Mouse (Mus musculus): ENCODE measurements at regions not wholly inside any gene's neighbourhood (a gene's known extent, or its start where the extent isn't known, plus 50 kb on each side); places are given as distances from the start of the nearest gene placed in this dataset.
"Not testable (repeated sequence)": the region's sequence is repeated elsewhere in the genome, so short reads cannot be mapped to it uniquely, and the experiment has no call there.

- H3K4me3 ChIP-seq: no peak overlapping the region
- H3K9ac ChIP-seq: no peak overlapping the region
- H3K36me3 ChIP-seq: no peaks in the 10 kb centered on the region
- no peak overlapping the region for H3K27ac ChIP-seq
- no peaks in the 10 kb centered on the region for H3K27me3 ChIP-seq
- no peak for ATAC-seq (ENCODE audit: insufficient number of reproducible peaks, low FRiP score, low TSS enrichment, low read depth)
- no peaks in the 10 kb centered on the region for H3K9me3 ChIP-seq
- H3K4me2 ChIP-seq: no peak overlapping the region
- 75% methylated on average over 9 of the region's 9 CpGs for WGBS
- no peaks in the 10 kb centered on the region for H3K4me1 ChIP-seq
Measured at GRCm38 (mm10) chr2:72655864-72656263, 179.9 kb downstream of the Cdca7 start.

- WGBS: 63% methylated on average over 10 of the region's 10 CpGs
- Histone ChIP-seq H3K4me1 (no peaks in the 10 kb centered on the region), H3K9me3 (no peaks in the 10 kb centered on the region), H3K4me3 (no peak overlapping the region), H3K27me3 (no peaks in the 10 kb centered on the region), H3K4me2 (no peak overlapping the region), H3K9ac (no peak overlapping the region), H3K27ac (no peak overlapping the region), H3K36me3 (no peaks in the 10 kb centered on the region)
- ATAC-seq (ENCODE audit: insufficient number of reproducible peaks, low FRiP score, low TSS enrichment, low read depth): no peak
Measured at GRCm38 (mm10) chr2:72657101-72657920, 181.4 kb downstream of the Cdca7 start.

GRCm38 (mm10) chr2:72662396-72662795 lies 186.4 kb downstream of the Cdca7 start:
- H3K9ac ChIP-seq: no peak overlapping the region
- H3K4me2 ChIP-seq: no peak overlapping the region
- WGBS: 81% methylated on average over 7 of the region's 7 CpGs
- ATAC-seq (ENCODE audit: insufficient number of reproducible peaks, low FRiP score, low TSS enrichment, low read depth): no peak
- H3K4me3 ChIP-seq: no peak overlapping the region
- no peaks in the 10 kb centered on the region for H3K27me3 ChIP-seq
- H3K27ac ChIP-seq: no peak overlapping the region
- no peaks in the 10 kb centered on the region for H3K36me3 ChIP-seq
- H3K9me3 ChIP-seq: no peaks in the 10 kb centered on the region
- H3K4me1 ChIP-seq: no peaks in the 10 kb centered on the region

- 0 out of 2 replicates have a peak overlapping the region, but pooled peaks have one; percentile 27 for H3K27ac ChIP-seq
- no peak overlapping the region for H3K4me2 ChIP-seq
- no peaks in the 10 kb centered on the region for H3K9me3 ChIP-seq
- no peaks in the 10 kb centered on the region for H3K27me3 ChIP-seq
- no peak overlapping the region for H3K9ac ChIP-seq
- no peak overlapping the region for H3K4me3 ChIP-seq
- no peak for ATAC-seq (ENCODE audit: insufficient number of reproducible peaks, low FRiP score, low TSS enrichment, low read depth)
- no peaks in the 10 kb centered on the region for H3K4me1 ChIP-seq
- H3K36me3 ChIP-seq: no peaks in the 10 kb centered on the region
- 45% methylated on average over 8 of the region's 8 CpGs for WGBS
Measured at GRCm38 (mm10) chr2:72662979-72663780, 187.2 kb downstream of the Cdca7 start.

- H3K4me1 ChIP-seq; ATAC-seq (ENCODE audit: insufficient number of reproducible peaks, low FRiP score, low TSS enrichment, low read depth); H3K4me3 ChIP-seq; H3K27me3 ChIP-seq; H3K36me3 ChIP-seq; H3K27ac ChIP-seq; H3K4me2 ChIP-seq; H3K9me3 ChIP-seq; H3K9ac ChIP-seq: not testable (repeated sequence)
- 95% methylated on average over 16 of the region's 16 CpGs for WGBS
Measured at GRCm38 (mm10) chr2:72667396-72667795, 191.4 kb downstream of the Cdca7 start.

GRCm38 (mm10) chr2:72672908-72673901 lies 197.2 kb downstream of the Cdca7 start:
- no peaks in the 10 kb centered on the region for H3K9me3 ChIP-seq
- no peak overlapping the region for H3K27ac ChIP-seq
- 48% methylated on average over 13 of the region's 13 CpGs for WGBS
- no peak overlapping the region for H3K4me2 ChIP-seq
- ATAC-seq (ENCODE audit: insufficient number of reproducible peaks, low FRiP score, low TSS enrichment, low read depth): no peak
- no peaks in the 10 kb centered on the region for H3K36me3 ChIP-seq
- H3K4me1 ChIP-seq: peaks cover 11% of the 10 kb centered on the region; the same call in 1 of the 2 replicates
- H3K27me3 ChIP-seq: no peaks in the 10 kb centered on the region
- H3K4me3 ChIP-seq: no peak overlapping the region
- H3K9ac ChIP-seq: no peak overlapping the region

- H3K27me3 ChIP-seq: no peaks in the 10 kb centered on the region
- no peak overlapping the region for H3K27ac ChIP-seq
- H3K4me1 ChIP-seq: peaks cover 11% of the 10 kb centered on the region; the same call in 1 of the 2 replicates
- no peak for ATAC-seq (ENCODE audit: insufficient number of reproducible peaks, low FRiP score, low TSS enrichment, low read depth)
- H3K4me2 ChIP-seq: no peak overlapping the region
- H3K36me3 ChIP-seq: no peaks in the 10 kb centered on the region
- no peak overlapping the region for H3K4me3 ChIP-seq
- H3K9ac ChIP-seq: no peak overlapping the region
- 19% methylated on average over 4 of the region's 4 CpGs for WGBS
- H3K9me3 ChIP-seq: no peaks in the 10 kb centered on the region
Measured at GRCm38 (mm10) chr2:72674229-72674628, 198.3 kb downstream of the Cdca7 start.

- no peak for ATAC-seq (ENCODE audit: insufficient number of reproducible peaks, low FRiP score, low TSS enrichment, low read depth)
- Histone ChIP-seq H3K4me1 (peaks cover 11% of the 10 kb centered on the region; the same call in 1 of the 2 replicates), H3K27ac (no peak overlapping the region), H3K4me3 (no peak overlapping the region), H3K36me3 (no peaks in the 10 kb centered on the region), H3K4me2 (no peak overlapping the region), H3K27me3 (no peaks in the 10 kb centered on the region), H3K9me3 (no peaks in the 10 kb centered on the region), H3K9ac (no peak overlapping the region)
- 74% methylated on average over 6 of the region's 6 CpGs for WGBS
Measured at GRCm38 (mm10) chr2:72674856-72675440, 199.0 kb downstream of the Cdca7 start.

- 80% methylated on average over 8 of the region's 8 CpGs for WGBS
- Histone ChIP-seq H3K4me1 (peaks cover 7% of the 10 kb centered on the region; the same call in 1 of the 2 replicates), H3K4me3 (no peak overlapping the region), H3K9me3 (no peaks in the 10 kb centered on the region), H3K27me3 (no peaks in the 10 kb centered on the region), H3K4me2 (no peak overlapping the region), H3K27ac (no peak overlapping the region), H3K9ac (no peak overlapping the region), H3K36me3 (no peaks in the 10 kb centered on the region)
- no peak for ATAC-seq (ENCODE audit: insufficient number of reproducible peaks, low FRiP score, low TSS enrichment, low read depth)
Measured at GRCm38 (mm10) chr2:72677731-72678130, 201.8 kb downstream of the Cdca7 start.

- no peaks in the 10 kb centered on the region for H3K27me3 ChIP-seq
- H3K36me3 ChIP-seq: no peaks in the 10 kb centered on the region
- no peak overlapping the region; the same call in 1 of the 2 replicates for H3K27ac ChIP-seq
- H3K9ac ChIP-seq: no peak overlapping the region
- ATAC-seq (ENCODE audit: insufficient number of reproducible peaks, low FRiP score, low TSS enrichment, low read depth): no peak
- no peak overlapping the region for H3K4me2 ChIP-seq
- peaks cover 4% of the 10 kb centered on the region; the same call in 1 of the 2 replicates for H3K9me3 ChIP-seq
- H3K4me3 ChIP-seq: no peak overlapping the region
- 0 out of 2 replicates have a peak, but pooled peaks cover 2% of the 10 kb centered on the region for H3K4me1 ChIP-seq
- WGBS: 59% methylated on average over 4 of the region's 4 CpGs
Measured at GRCm38 (mm10) chr2:72688031-72688430, 212.1 kb downstream of the Cdca7 start.

GRCm38 (mm10) chr2:72701081-72701480 lies 225.1 kb downstream of the Cdca7 start:
- 22% methylated on average over 1 of the region's 1 CpGs for WGBS
- H3K4me2 ChIP-seq: no peak overlapping the region
- no peaks in the 10 kb centered on the region for H3K27me3 ChIP-seq
- H3K27ac ChIP-seq: no peak overlapping the region
- no peak overlapping the region for H3K9ac ChIP-seq
- H3K4me3 ChIP-seq: no peak overlapping the region
- H3K36me3 ChIP-seq: no peaks in the 10 kb centered on the region
- H3K9me3 ChIP-seq: no peaks in the 10 kb centered on the region
- ATAC-seq (ENCODE audit: insufficient number of reproducible peaks, low FRiP score, low TSS enrichment, low read depth): no peak
- peaks cover 10% of the 10 kb centered on the region; the same call in 1 of the 2 replicates for H3K4me1 ChIP-seq
